Mouse (Mus musculus) right cerebral cortex, postnatal 36 days (tissue): ENCODE measurements at regions not wholly inside any gene's neighbourhood (a gene's known extent, or its start where the extent isn't known, plus 50 kb on each side); places are given as distances from the start of the nearest gene placed in this dataset.

Experiments
- DNase-seq, 2 experiments: peaks; one replicate each; pipeline ENCODE4 v3.0.0; 2022; ENCODE audit warnings: low spot score in 2 of 2, mixed read lengths in 1 of 2

DNA sequence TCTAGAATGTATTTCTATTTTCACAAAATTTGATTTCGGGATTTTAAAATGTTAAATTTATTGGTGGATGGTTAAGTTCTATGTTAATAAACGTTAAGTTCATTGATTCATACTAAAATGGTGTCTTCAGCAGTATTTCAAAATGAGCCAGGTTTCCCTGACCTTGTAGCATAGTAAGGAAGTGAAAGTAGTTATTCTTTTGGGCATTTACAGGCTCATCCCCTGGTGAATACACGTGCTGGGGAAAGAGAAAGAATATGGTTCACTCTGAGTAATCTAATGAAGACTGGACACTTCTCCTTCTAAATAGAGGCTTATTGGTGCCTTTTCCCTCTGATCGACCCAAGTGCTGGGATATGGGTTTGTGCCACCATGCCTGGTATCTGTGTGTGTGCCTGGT is 281.1 kb downstream of the Lipi start:
- no peak for DNase-seq

DNA sequence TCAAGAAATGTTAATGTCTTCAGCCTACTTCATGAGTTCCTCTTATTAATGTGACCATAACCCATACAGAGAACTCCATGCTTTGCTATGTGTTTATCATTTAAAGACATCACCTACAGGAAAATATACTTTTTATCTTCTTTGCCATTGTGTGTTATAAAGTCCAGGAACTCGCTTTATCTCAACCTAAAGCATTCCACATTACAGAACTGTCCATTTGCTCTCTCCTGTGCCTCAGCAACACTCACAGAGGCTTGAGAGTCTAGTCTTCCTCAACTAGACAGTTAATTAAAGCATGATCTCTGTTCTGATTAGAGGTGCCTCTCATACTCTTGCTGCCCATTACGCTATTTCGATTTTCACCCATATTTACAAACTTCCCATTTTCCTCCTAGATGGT is 288.4 kb downstream of the Lipi start:
- no peak for DNase-seq

DNA sequence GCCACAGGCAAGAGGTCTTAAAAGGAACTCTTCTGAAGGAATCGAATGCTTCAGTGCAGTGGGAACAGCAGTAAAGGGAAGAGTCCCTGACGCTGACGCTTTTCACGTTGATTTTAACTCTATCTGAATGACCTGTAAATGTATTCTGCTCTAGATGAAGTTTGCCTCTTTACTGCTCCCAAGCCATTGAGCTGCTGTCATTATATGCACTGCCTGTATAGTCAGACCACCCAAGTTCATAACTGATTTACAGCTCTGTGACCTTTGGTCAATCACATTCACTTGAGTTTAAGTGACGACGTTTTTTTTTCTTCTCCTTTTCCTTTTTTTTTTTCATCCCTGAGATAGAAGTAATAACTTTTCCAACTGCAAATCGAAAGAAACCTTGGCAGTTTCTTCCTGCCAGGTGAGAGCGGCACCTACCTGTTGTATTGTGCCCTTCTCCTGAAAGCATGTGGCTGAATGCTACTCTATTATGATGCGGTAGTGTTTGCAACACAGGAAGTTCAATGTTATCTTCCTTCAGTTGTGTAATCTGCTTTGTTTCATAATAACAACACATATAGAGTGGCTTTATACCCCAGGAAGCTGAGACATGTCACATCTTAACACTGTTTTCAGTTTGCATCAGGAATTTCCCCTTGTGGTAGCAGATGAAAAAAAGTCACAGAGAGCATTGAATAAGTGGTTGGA is 293.0 kb downstream of the Lipi start:
- DNase-seq, result no peak

DNA sequence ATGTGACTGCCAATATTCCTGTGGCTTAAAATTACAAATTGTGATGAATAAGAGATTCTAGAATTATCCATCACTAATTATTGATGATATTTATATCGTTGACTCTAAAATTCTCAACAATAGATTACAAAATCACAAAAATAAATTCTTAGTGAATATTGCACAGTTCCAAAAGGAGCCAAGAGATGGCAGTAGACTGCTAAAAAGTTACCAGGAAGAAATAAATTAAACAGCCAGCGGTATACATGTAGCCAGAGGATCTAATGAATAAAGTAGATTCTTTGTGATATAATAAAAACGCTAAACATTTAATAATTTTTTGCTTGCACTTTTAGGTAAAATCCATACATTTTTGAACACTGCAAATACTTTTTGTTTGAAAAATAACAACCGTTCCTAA is 294.7 kb downstream of the Lipi start:
- no peak for DNase-seq

DNA sequence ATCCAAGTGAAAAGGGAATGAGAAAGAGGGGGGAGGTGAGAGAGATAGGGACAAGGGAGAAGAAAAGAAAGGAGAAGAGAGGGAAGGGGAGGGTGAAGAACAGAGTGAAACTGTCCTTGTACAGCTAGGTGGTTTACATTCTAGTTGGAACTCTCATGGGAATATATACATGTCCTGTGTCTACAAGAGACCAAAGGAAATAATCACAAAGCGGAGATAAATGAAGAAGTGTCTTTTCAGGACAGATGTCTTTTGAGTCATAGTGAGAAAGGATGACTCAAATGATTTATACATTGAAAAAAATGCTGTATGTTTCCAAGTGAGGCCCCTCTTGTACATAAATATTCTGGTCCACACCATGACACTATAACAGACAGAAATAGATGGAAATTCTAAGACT is 298.7 kb downstream of the Lipi start:
- DNase-seq, result no peak

DNA sequence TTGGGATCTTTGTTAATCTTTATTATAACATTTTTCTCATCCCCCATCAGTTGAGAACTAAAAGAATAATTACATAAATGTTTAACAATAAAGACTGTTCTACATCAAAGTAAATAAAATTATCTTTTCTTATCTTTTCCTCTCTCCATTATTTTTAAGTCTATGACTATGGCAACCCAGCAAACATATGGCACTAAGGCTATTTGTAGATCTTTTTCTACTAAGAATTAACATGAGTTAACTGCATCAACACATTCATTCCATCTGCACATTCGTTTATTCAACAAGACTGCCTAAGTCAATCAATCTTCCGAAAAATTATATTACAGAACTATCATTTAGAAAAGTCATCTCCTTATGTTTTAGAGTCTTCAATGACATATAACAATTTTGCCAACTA is 300.1 kb downstream of the Lipi start:
- no peak for DNase-seq

DNA sequence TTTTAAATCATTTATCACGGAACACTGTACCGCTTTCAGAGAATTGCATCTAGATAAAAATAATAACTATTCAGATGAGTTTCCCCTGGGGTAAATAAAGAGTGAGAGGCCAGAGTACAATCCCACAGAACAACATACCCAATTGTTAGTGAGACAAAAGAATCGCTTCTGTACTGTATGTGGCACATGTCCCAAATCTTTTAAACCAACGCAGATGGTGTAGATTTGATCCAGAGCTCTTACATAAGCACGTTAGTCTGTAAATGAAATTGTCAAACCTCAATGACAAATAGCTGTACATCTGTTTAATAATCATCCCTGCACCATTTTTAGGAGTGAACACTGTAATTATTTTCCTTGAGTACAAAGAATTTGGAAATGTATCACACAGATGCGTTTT is 322.0 kb downstream of the Lipi start:
- no peak for DNase-seq

DNA sequence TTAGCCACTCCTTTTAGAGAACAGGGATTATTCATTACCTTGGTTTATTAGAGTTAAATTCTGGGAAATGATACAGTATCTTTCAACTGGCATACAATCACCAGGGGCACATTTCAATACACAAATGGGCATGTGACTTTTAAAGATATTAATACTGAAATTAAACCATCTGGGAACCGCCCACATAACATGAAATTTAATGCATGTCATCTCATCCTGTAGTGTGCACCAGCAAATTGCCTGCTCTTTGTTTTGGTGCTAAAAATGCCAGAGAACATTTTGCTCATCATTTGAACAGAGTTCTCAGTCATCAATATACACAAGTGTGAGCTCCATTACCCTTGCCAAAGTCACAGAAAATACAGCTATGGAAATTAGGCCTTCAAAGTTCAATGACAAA is 330.9 kb downstream of the Lipi start:
- DNase-seq, result no peak

DNA sequence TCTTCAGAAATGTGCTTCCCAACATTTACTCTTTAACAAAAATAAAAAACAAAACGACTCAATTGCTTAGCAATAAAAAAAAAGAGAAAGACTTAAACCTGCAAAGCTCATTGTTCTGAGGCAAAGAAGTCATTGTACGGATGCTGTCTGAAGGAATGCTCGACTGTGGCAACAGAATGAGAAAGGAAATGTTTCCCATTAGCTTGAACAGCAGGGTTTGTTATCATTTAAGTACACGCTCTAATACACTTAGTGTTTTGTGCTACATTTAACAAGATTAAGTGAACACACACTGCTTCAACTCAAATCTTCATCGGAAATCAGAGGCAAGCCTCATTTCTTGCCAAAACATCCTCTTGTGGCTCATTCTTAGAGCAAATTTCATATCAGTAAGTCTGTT is 336.7 kb downstream of the Lipi start:
- DNase-seq, result no peak

DNA sequence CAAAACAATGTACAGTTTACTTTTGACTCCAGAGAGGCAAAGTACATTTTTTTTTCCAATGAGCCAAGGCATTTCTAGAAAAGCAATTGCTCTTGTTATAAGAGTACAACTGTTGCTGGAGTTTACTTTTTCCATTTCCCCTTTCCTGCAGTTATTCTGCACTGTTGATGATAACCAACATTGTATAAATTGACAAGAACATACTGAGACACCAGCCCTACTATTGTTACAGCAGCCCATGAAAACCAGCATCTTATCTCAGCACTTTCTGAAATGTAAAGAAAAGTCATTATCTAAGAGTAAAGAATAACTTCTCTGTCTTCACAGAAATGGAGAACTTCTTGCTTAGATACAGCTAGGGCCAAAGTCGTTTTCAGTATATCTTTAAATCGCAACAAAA is 345.5 kb downstream of the Lipi start:
- no peak for DNase-seq

DNA sequence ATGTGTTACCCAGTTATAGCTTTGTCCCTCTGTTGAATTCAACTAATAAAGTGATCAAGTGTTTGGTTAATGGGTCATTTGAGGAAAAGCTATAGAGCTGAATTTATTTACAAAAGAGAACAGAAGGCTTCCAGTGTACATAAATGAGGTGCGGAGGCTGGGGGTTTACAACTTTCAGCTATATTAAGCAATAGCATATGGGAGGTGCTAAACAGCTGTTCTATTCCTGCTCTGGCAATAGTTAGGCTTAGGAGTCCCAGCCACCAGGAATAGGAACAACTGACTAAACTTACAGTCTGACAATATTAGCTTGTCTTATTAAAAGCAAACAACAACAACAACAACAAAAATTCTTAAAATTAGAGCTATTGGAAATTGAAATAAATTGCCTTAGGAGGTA is 353.7 kb downstream of the Lipi start:
- peak; percentile 2 to 48 for DNase-seq

DNA sequence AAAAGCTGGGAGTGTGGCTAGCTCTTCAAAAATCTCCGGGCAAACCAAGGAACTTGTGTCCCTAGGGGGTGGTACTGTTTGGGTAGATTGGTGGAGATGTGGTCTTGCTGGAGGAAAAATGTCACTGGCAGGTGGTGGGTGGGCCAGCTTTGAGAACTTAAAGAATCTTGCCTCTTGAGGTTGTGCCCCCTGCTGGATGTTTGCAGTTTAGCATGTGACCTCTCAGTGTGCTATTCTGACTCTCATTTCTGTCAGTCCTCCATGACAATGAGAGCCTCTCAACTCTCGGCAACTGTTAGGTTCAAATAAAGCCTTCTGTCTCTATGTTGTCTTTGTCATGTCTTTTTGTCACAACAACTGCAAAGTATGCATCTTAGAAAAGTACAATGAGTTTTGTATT is 392.5 kb downstream of the Lipi start:
- no peak for DNase-seq

DNA sequence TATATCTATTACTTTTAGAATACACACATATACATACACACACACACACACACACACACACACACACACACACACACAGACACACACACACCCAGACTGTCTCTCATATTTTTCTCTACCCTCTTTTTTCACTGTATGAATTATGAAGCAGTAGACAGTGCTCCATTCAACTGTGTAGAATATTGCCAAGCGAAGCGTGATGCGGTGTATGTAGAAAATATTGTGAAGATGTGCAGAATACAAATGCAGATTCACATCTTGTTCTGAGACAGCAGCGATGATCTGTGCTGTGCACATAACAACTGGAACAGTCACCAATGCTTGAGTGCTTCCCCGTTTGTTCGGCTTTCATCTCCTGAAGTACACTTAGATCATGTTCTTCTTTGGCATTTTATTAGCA is 395.5 kb downstream of the Lipi start:
- DNase-seq, result no peak

DNA sequence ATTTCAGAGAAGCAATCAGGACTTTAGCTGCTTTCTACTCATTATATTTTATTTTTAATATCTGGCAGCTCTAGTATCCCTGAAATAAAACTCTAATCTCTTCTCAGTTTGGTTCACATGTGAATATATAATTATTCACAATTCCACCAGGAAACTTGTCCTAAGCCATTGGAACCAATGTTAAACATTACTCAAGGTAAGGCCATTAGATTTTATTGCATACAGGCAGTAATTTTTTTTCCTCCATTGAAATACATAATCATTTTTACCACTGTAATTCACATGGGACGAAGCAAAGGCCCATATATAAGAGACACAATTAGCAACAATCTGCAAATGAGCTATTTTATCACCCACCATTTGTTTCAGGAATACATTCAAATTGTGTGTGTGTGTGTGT is 419.8 kb downstream of the Lipi start:
- no peak for DNase-seq

DNA sequence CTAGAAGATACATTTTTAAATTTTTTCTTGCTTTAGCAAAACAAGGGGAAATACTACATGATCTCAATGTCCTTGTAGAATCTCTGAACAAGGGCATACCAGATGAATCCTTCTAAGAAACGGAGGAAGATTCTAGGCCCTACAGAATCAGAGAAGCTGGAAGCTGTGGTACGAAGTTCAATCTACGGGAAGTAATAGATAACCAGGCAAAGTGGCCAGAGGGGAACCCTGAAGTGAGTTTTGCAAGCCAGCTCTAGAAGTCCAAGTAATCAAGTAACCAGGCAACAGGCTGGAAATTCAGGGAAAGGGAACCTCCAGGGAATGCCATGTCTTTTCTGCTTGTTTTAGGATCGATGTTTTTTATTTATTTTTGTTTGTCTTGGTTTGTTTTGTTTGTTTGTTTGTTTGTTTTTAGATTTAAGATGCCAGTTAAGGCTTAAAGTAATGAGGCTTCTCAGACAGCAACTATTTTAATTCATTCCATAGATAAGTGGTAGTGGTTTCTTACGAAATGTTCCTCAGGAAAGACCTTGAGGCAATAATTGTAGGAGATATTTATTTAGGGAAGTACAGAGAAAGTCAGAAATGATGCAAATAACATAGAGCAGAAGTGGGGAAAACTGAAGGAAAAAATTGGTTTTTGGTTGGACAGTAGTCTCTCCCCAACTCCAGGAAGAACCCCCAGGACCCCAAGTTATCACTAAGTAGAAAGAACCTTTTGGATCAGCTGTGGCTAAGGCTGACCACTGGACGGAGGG is 420.7 kb downstream of the Lipi start:
- DNase-seq, result no peak

DNA sequence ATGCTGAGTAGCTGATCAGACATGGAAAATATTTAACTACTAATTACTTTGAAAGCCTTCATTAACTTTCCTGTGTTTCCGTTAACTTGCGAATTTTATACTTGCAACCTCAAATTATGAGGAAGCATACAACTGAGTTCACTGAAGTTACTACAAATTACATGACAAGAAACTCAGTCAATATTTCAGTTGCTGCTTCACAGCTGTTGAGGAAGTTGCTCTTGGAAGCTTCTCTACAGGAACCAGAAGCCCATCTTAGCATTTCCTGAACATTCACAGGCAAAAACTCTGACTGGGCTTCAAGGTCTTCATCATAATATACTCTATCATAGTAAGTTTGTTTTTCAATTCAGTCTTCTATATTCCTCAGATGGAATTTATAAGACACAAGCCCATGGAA is 426.1 kb downstream of the Lipi start:
- no peak for DNase-seq

DNA sequence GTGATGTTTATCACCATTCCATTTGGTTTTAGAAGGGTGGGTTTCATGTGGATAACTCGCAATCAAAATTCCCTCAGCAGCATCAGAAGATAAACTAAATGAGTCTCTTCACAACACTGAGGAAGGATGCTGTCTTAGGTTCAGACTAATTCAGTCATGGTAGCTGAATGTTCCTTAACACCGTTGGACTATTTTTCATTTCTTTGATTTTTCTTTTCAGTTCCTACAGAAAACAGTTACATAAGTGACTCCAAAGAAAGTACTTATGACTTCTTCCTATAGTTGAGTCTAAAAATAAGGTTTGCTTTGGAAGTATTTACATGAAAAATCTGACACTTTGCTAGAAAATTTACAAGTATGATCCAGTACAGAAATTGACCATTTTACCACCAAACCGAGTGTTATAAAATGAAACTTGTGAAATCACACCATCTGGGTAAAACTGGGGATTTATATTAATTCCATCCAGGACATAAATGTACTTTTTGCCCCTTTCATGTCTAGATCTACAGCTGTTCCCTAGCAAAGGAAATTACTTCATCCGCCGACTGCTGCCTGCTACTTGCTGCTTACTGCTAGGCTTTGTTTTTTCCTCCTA is 430.3 kb downstream of the Lipi start:
- DNase-seq, result peak in 1 of 2 experiments; percentile 23
